Mouse (Mus musculus) layer of hippocampus, adult 11-12 months (tissue): ENCODE results near the gene Emp1.

Experiments
- DNase-seq: peaks from one replicate; pipeline ENCODE4 v3.0.0; 2022; ENCODE audit warnings: low spot score

Emp1 gene

GRCm38 (mm10) chr6:135411712-135412319 lies 49.5 kb downstream of the Emp1 start:
- no peak for DNase-seq

DNA sequence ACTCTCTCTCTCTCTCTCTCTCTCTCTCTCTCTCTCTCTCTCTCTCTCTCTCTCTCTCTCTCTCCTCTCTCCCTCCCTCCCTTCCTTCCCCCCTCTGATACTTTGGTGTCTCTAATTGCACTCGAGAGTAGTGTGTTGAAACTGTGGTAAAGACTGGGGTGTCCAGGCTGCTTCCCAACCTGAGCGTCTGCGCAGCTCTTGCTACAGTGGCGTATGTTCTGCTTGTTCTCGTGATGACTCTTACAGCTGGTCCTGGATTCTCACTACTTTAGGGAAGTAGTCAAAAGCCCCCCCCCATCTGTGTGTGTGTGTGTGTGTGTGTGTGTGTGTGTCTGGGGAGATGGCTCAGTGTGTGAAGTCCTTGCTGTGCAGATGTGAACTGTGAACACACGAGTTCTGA lies 50.3 kb downstream of the Emp1 start:
- no peak for DNase-seq

GRCm38 (mm10) chr6:135417459-135417858 lies 55.1 kb downstream of the Emp1 start:
- peak; percentile 70 for DNase-seq

- DNase-seq = no peak
These were observed 56.0 kb downstream of the Emp1 start for GRCm38 (mm10) chr6:135418223-135418824.

DNA sequence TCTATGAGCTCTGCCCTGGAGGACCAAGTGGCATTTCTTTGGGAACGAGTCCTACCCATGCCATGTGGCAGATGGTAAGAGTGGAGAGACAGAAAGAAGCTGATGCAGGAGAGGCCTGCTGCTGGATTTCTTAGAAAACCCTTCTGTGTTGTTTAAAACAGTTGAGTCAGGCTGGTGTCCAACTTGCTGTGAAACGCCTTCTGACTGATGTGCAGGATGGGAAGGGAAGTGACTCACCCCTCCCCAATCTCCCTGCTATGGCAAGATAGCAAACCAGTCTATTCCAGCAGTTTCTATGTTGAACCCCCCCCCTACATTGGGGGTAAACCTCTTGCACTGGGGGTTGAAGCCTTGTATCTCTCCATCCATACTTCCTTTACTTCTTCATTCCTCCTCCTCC lies 65.9 kb downstream of the Emp1 start:
- no peak for DNase-seq

DNA sequence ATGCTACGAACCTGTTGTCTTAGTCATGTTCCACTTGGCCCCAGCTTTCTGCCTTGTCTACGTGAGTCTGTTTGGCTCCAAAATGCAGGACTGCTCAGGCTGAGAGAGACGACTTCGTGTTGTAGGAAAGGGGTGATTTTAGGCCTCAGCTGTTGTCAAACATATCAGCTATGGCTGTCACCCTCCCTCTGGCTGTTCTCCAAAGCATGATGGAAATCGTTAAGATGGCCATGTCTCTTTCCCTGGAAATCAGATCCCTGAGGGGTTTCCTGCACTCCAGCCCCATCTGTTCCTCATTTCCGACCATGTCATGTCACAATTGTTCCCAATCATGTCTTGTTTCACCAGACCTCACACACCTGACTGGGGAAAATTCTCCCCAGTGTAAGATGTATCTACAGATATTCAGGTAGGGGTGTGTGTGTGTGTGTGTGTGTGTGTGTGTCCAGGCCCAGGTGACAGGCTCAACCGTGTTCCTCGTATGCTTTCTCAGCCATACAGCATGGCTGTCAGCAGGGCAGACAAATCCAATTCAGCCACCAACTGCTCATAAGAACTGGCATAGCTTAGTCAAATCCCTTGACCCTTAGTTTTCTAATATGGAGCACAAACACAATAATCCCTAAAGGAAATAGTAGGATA lies 67.0 kb downstream of the Emp1 start:
- no peak for DNase-seq

GRCm38 (mm10) chr6:135430441-135430970 lies 68.2 kb downstream of the Emp1 start:
- no peak for DNase-seq
